Mouse (Mus musculus): ENCODE measurements at regions not wholly inside any gene's neighbourhood (a gene's known extent, or its start where the extent isn't known, plus 50 kb on each side); places are given as distances from the start of the nearest gene placed in this dataset.

DNA sequence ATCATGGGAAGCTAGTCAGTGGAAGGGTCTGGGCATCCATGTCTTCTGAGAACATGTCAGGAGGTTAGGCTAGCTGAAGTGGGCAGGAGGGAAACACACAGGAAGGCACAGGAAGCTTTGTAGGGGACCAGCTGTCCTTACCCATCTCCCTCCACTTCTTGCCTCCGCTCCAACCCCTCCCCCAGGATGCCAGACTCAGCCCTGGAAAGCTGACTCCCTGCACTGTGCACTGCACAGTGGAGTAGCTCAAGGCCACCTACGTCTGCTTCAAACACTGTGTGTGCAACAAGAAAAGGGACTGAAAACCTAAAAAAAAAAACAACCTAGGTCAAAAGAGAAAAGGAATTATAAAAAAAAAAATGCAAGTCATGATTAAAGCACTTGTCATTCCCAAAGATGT lies 97.3 kb downstream of the Zfp706 start:
- H3K9me3 ChIP-seq (ENCODE audit: control insufficient read depth, low read length): peaks cover 2% of the 10 kb centered on the region
- no peak overlapping the region for H3K4me3 ChIP-seq (replicated peaks)
- TF ChIP-seq TAL1 (IDR thresholded peaks at IDR 0.05; ENCODE audit: low read length): no peak
- no peak for TF ChIP-seq GATA1 (IDR thresholded peaks at IDR 0.05; ENCODE audit: low read length)
- H3K27me3 ChIP-seq (ENCODE audit: control insufficient read depth): no peaks in the 10 kb centered on the region
- H3K36me3 ChIP-seq (ENCODE audit: control insufficient read depth): no peaks in the 10 kb centered on the region
- peaks cover 1% of the 10 kb centered on the region; the same call in 1 of the 2 replicates for H3K4me1 ChIP-seq (ENCODE audit: control insufficient read depth)

DNA sequence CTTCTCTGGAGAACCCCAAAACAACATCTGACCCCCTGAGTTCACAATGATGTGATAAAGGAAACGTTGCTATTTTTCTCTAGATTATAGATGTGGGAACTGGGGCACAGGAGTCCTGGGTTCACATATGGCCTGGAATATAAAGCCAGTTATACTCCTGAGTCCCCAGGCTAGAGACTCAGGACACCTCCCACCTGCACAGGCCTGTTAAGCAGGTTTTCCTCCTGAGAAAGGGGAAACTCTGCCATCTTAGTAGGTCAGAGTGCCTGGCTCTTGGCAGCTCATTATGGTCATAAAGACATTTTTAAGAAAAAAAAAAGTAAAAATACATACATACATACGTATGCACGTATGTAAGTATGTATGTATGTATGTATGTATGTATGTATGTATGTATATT lies 98.1 kb downstream of the Zfp706 start:
- Histone ChIP-seq H3K27me3 (ENCODE audit: control insufficient read depth) (no peaks in the 10 kb centered on the region), H3K36me3 (ENCODE audit: control insufficient read depth) (no peaks in the 10 kb centered on the region), H3K4me3 (replicated peaks) (no peak overlapping the region), H3K9me3 (ENCODE audit: control insufficient read depth, low read length) (peaks cover 2% of the 10 kb centered on the region), H3K4me1 (ENCODE audit: control insufficient read depth) (peaks cover 1% of the 10 kb centered on the region; the same call in 1 of the 2 replicates)
- TF ChIP-seq TAL1 (IDR thresholded peaks at IDR 0.05; ENCODE audit: low read length): no peak
- TF ChIP-seq GATA1 (IDR thresholded peaks at IDR 0.05; ENCODE audit: low read length): no peak

- no peak for TF ChIP-seq TAL1 (IDR thresholded peaks at IDR 0.05; ENCODE audit: low read length)
- TF ChIP-seq GATA1 (IDR thresholded peaks at IDR 0.05; ENCODE audit: low read length): no peak
- Histone ChIP-seq H3K27me3 (ENCODE audit: control insufficient read depth) (no peaks in the 10 kb centered on the region), H3K4me1 (ENCODE audit: control insufficient read depth) (peaks cover 1% of the 10 kb centered on the region; the same call in 1 of the 2 replicates), H3K36me3 (ENCODE audit: control insufficient read depth) (no peaks in the 10 kb centered on the region), H3K4me3 (replicated peaks) (no peak overlapping the region), H3K9me3 (ENCODE audit: control insufficient read depth, low read length) (no peaks in the 10 kb centered on the region)
Measured at GRCm38 (mm10) chr15:36906789-36907188, 100.8 kb downstream of the Zfp706 start.

- no peak for TF ChIP-seq TAL1 (IDR thresholded peaks at IDR 0.05; ENCODE audit: low read length)
- no peak for TF ChIP-seq GATA1 (IDR thresholded peaks at IDR 0.05; ENCODE audit: low read length)
- peaks cover 2% of the 10 kb centered on the region; the same call in 1 of the 2 replicates for H3K27me3 ChIP-seq (ENCODE audit: control insufficient read depth)
- H3K9me3 ChIP-seq (ENCODE audit: control insufficient read depth, low read length): no peaks in the 10 kb centered on the region
- H3K4me3 ChIP-seq (replicated peaks): no peak overlapping the region
- H3K36me3 ChIP-seq (ENCODE audit: control insufficient read depth): no peaks in the 10 kb centered on the region
- H3K4me1 ChIP-seq (ENCODE audit: control insufficient read depth): peaks cover 1% of the 10 kb centered on the region; the same call in 1 of the 2 replicates
Measured at GRCm38 (mm10) chr15:36906052-36906451, 101.5 kb downstream of the Zfp706 start.

DNA sequence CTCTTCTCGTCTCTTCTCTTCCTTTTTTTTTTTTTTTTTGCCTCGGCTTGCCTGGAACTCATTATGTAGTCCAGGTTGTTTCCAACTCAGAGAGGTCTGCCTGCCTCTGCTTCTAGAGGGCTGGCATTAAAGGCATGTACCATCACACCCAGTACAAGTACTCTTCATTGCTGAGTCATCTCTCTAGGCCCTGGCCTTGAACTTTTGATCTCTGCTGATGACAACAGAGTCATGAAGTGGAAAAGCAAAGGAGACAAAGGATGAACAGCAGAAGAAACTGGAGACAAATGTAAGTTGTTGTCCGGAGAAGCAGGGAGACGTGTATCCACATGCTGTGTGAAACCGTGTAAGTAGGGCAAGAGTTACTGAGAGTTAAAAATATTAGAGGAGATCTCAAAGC lies 103.7 kb downstream of the Zfp706 start:
- no peaks in the 10 kb centered on the region for H3K9me3 ChIP-seq (ENCODE audit: control insufficient read depth, low read length)
- H3K36me3 ChIP-seq (ENCODE audit: control insufficient read depth): no peaks in the 10 kb centered on the region
- H3K27me3 ChIP-seq (ENCODE audit: control insufficient read depth): peaks cover 2% of the 10 kb centered on the region; the same call in 1 of the 2 replicates
- H3K4me1 ChIP-seq (ENCODE audit: control insufficient read depth): peaks cover 6% of the 10 kb centered on the region
- no peak overlapping the region for H3K4me3 ChIP-seq (replicated peaks)
- no peak for TF ChIP-seq GATA1 (IDR thresholded peaks at IDR 0.05; ENCODE audit: low read length)
- TF ChIP-seq TAL1 (IDR thresholded peaks at IDR 0.05; ENCODE audit: low read length): no peak

DNA sequence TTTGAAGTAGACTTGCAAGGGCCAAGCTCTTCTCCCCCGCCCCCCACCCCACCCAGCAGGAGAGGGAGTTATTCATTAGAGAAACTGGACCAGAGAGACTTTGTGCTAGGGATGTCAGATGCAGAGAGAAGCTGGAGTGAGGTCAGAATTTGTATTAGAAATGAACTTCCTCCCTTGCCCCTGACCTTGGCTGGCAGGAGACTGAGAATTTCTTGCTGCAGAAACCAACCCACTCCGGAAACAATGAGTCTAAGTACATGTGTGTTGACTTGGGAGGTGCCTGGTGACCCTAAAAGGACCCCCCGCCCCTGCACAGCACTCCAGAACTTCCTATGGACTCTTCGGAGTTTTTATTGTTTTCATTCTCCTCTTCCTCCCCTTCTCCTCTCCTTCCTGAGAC lies 104.3 kb downstream of the Zfp706 start:
- TF ChIP-seq TAL1 (IDR thresholded peaks at IDR 0.05; ENCODE audit: low read length): no peak
- TF ChIP-seq GATA1 (IDR thresholded peaks at IDR 0.05; ENCODE audit: low read length): no peak
- peaks cover 2% of the 10 kb centered on the region; the same call in 1 of the 2 replicates for H3K27me3 ChIP-seq (ENCODE audit: control insufficient read depth)
- H3K9me3 ChIP-seq (ENCODE audit: control insufficient read depth, low read length): no peaks in the 10 kb centered on the region
- H3K4me1 ChIP-seq (ENCODE audit: control insufficient read depth): peaks cover 6% of the 10 kb centered on the region
- no peaks in the 10 kb centered on the region for H3K36me3 ChIP-seq (ENCODE audit: control insufficient read depth)
- no peak overlapping the region for H3K4me3 ChIP-seq (replicated peaks)

DNA sequence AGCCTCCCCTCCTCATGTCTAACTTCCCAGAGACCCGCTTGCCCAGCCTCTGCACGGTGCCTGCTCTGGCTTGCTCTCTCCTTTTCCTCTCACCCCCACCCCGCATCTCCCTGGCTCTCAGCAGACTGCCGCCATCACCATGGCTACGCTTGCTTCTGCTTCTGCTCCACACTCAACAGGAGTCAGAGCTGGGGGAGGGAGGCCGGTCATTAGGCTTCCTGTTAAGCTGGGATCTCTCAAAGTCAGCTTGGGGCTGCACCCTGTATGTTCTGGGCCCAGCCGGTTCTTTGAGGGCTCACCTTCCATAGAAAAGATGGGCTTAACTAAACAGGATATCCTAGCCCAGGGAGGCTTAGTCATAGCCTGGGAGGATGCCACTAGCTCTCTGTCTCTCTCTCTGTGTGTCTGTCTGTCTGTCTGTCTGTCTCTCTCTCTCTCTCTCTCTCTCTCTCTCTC lies 105.7 kb downstream of the Zfp706 start:
- TF ChIP-seq GATA1 (IDR thresholded peaks at IDR 0.05; ENCODE audit: low read length) (no peak), TAL1 (IDR thresholded peaks at IDR 0.05; ENCODE audit: low read length) (no peak)
- H3K4me3 ChIP-seq (replicated peaks): no peak overlapping the region
- no peaks in the 10 kb centered on the region for H3K36me3 ChIP-seq (ENCODE audit: control insufficient read depth)
- no peaks in the 10 kb centered on the region for H3K9me3 ChIP-seq (ENCODE audit: control insufficient read depth, low read length)
- peaks cover 4% of the 10 kb centered on the region for H3K4me1 ChIP-seq (ENCODE audit: control insufficient read depth)
- peaks cover 2% of the 10 kb centered on the region; the same call in 1 of the 2 replicates for H3K27me3 ChIP-seq (ENCODE audit: control insufficient read depth)

DNA sequence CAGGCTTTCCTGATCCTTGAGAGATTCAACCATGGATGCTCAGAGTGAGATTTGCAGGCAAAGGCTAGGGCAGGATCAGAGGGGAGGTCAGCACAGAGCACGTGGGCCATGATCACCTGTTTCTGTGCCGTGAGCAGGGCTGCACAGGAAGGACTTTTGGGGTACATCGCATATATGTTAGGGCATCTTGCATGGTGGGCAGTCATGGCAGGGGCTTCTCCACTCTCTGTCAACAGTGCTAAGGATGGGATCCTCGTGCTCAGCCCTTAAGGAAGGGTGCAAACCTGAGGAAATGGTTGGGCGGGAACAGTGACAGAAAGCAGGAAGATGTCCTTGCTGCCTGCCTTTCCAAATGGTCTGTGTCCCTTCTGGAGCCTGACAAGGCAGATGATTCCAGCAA lies 106.2 kb downstream of the Zfp706 start:
- no peaks in the 10 kb centered on the region for H3K36me3 ChIP-seq (ENCODE audit: control insufficient read depth)
- peaks cover 4% of the 10 kb centered on the region for H3K4me1 ChIP-seq (ENCODE audit: control insufficient read depth)
- TF ChIP-seq GATA1 (IDR thresholded peaks at IDR 0.05; ENCODE audit: low read length): no peak
- TF ChIP-seq TAL1 (IDR thresholded peaks at IDR 0.05; ENCODE audit: low read length): no peak
- H3K4me3 ChIP-seq (replicated peaks): no peak overlapping the region
- peaks cover 2% of the 10 kb centered on the region; the same call in 1 of the 2 replicates for H3K27me3 ChIP-seq (ENCODE audit: control insufficient read depth)
- H3K9me3 ChIP-seq (ENCODE audit: control insufficient read depth, low read length): no peaks in the 10 kb centered on the region

- H3K4me1 ChIP-seq (ENCODE audit: control insufficient read depth): peaks cover 4% of the 10 kb centered on the region
- no peaks in the 10 kb centered on the region for H3K36me3 ChIP-seq (ENCODE audit: control insufficient read depth)
- no peaks in the 10 kb centered on the region for H3K9me3 ChIP-seq (ENCODE audit: control insufficient read depth, low read length)
- TF ChIP-seq GATA1 (IDR thresholded peaks at IDR 0.05; ENCODE audit: low read length) (no peak), TAL1 (IDR thresholded peaks at IDR 0.05; ENCODE audit: low read length) (no peak)
- H3K27me3 ChIP-seq (ENCODE audit: control insufficient read depth): peaks cover 2% of the 10 kb centered on the region; the same call in 1 of the 2 replicates
- no peak overlapping the region for H3K4me3 ChIP-seq (replicated peaks)
Measured at GRCm38 (mm10) chr15:36900940-36901339, 106.6 kb downstream of the Zfp706 start.

DNA sequence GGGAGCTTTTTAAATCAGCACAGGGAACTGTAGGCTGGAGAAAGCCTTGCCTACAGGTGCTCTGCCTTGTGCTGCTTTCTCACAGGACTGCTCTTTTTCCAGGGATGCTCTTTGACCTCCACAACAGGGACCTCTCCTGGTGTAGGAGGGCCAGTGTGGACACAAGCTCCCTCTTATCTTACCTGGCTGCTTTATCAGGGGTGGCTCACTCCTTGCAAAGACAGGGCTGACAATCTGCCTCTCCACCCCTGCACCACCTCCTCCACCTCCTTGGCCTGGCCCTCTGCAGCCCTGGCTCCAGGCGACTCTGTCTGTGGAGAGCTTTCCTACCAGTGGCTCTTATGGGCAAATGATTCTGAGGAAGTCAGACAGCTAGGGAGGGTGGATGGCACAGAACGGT lies 107.7 kb downstream of the Zfp706 start:
- no peaks in the 10 kb centered on the region for H3K9me3 ChIP-seq (ENCODE audit: control insufficient read depth, low read length)
- peaks cover 4% of the 10 kb centered on the region for H3K4me1 ChIP-seq (ENCODE audit: control insufficient read depth)
- peaks cover 3% of the 10 kb centered on the region; the same call in 1 of the 2 replicates for H3K27me3 ChIP-seq (ENCODE audit: control insufficient read depth)
- no peak overlapping the region for H3K4me3 ChIP-seq (replicated peaks)
- no peaks in the 10 kb centered on the region for H3K36me3 ChIP-seq (ENCODE audit: control insufficient read depth)
- TF ChIP-seq GATA1 (IDR thresholded peaks at IDR 0.05; ENCODE audit: low read length) (no peak), TAL1 (IDR thresholded peaks at IDR 0.05; ENCODE audit: low read length) (no peak)

Measured in erythroblast, embryonic 14.5 days (primary cell).